Mouse (Mus musculus): ENCODE measurements around the gene Akr1cl.
"Not testable (repeated sequence)": the region's sequence is repeated elsewhere in the genome, so short reads cannot be mapped to it uniquely, and the experiment has no call there.

GRCm38 (mm10) chr1:65050952-65051351, 18.4 kb upstream of the Akr1cl start, which contains the start of gene Cryge:
- not testable (repeated sequence) for TF ChIP-seq CTCF (conservative IDR thresholded peaks at IDR 0.05; ENCODE audit: low read length); NANOG (IDR thresholded peaks at IDR 0.05; ENCODE audit: borderline replicate concordance, low read length); POU5F1 (IDR thresholded peaks at IDR 0.05; ENCODE audit: borderline replicate concordance, low read length)

All from E14TG2a.4 (cell line).